Mouse (Mus musculus): ENCODE results near the gene Pfn4.

GRCm38 (mm10) chr12:4827256-4827655 is 58.4 kb downstream of the Pfn4 start:
- TF ChIP-seq CTCF (IDR thresholded peaks at IDR 0.05; ENCODE audit: extremely low read depth, insufficient read depth, low read length) (no peak), POLR2A (IDR thresholded peaks at IDR 0.05; ENCODE audit: extremely low read depth, insufficient read depth, low read length) (no peak)
